Mouse (Mus musculus): ENCODE results near the gene Tagln3.

- no peak for TF ChIP-seq POLR2A (IDR thresholded peaks at IDR 0.05; ENCODE audit: insufficient read depth, low read depth, low read length)
- TF ChIP-seq CTCF (IDR thresholded peaks at IDR 0.05; ENCODE audit: insufficient read depth, low read depth, low read length), result no peak
Measured at GRCm38 (mm10) chr16:45666136-45666535, 58.3 kb downstream of the Tagln3 start.
